Mouse (Mus musculus) CD4-positive, CD25-positive, alpha-beta regulatory T cell, adult 2 months (primary cell): ENCODE data around the gene St8sia1.

Experiments used
- DNase-seq: peaks from one replicate; pipeline ENCODE4 v3.0.0-alpha.2; 2012; ENCODE audit warnings: low read depth, low spot score

St8sia1 gene

GRCm38 (mm10) chr6:142944470-142944869, 19.8 kb downstream of the St8sia1 start:
- no peak for DNase-seq

DNA sequence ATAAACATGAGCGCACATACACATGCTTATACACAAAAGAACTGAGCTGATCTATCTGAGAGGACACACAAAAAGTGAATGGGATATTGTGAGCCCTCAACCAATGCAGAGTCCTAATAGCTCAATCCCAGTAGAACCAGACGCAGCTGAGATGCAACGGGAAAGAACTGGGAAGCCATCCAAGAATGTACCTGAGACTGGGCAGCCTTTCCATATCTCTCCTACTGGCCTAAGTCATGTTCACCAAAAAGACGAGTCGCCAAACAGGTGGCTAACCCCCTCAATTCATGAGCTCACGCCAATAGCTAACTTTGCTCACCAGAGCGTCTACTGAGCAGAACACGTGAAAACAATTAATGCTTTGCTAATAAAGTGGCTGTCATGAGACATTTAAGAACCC, 20.8 kb downstream of the St8sia1 start:
- DNase-seq = no peak

DNA sequence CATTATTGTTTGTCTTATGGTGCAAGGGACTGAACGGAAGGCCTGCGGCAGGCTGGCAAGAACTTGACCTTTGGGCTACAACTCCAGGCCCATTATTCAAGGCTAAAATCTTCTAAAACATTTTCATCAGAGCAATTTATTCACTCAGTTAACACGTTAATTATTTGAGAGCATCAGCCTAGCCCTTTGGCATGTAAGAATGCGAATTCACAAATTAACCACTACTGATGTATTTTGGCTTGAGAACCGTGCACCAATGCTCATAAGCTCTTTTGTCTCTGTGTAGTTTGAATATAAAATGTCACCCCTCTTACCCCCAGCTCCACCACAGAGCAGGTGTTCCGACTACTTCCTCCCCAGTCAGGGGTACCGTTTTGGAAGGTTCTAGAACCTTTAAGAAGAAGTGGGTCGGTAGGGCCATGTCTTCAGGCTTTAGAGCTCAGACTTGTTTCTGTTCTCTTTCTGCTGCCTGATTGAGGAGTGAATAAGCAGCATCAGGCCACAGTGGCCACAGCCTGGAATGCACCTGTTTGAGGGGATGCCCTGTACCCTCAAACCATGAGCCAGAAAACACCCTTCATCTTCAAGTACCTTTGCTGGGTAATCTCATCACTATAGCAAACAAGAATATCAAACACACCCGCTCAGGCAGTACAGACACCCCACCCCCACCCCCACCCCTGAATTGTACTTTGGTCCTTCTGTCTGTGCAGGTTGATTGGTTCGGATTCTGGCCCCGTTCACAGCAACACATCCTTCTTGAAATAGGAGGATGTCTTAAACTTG, 22.5 kb downstream of the St8sia1 start:
- DNase-seq = peak; percentile 62

DNA sequence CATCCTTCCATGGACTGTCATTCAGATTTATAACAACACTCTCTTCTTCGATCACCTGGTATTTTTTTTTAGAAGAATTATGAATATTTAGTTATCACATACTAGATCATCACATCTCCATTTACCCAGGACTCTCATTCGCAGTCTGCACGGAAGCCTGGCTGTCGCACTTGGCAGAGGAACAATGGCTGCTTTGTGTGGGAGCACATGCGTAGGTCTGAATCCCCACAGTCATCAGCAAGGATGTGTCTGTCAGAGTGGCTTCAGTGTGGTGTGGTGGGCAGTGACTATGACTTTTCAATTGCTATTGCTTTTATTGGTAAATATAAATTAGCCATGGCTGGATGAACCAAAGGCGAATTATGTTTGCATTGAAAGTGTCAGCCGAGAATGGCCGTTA, 23.2 kb downstream of the St8sia1 start:
- no peak for DNase-seq

GRCm38 (mm10) chr6:142938549-142939345, 25.5 kb downstream of the St8sia1 start:
- DNase-seq = no peak

DNA sequence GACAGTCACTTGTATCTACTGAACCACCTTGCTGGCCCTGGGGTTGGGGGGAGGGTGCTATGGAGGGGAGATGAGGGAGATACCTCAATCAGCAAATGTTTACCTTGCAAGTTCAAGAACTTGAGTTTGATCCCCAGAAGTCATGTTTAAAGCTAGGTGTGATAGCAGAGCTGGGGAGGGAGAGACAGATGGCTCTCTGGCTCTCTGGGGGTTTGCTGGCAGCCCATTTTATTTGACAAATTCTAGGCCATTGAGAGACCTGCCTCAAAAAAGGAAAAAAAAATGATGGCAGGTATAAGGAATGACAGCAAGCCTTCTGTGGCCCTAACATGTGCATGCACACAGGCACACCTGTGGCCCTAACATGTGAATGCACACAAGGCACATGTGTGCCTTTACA, 26.2 kb downstream of the St8sia1 start:
- no peak for DNase-seq

GRCm38 (mm10) chr6:142932582-142932981, 31.7 kb downstream of the St8sia1 start:
- DNase-seq = peak; percentile 38

GRCm38 (mm10) chr6:142932144-142932543, 32.1 kb downstream of the St8sia1 start:
- DNase-seq = peak; percentile 37

DNA sequence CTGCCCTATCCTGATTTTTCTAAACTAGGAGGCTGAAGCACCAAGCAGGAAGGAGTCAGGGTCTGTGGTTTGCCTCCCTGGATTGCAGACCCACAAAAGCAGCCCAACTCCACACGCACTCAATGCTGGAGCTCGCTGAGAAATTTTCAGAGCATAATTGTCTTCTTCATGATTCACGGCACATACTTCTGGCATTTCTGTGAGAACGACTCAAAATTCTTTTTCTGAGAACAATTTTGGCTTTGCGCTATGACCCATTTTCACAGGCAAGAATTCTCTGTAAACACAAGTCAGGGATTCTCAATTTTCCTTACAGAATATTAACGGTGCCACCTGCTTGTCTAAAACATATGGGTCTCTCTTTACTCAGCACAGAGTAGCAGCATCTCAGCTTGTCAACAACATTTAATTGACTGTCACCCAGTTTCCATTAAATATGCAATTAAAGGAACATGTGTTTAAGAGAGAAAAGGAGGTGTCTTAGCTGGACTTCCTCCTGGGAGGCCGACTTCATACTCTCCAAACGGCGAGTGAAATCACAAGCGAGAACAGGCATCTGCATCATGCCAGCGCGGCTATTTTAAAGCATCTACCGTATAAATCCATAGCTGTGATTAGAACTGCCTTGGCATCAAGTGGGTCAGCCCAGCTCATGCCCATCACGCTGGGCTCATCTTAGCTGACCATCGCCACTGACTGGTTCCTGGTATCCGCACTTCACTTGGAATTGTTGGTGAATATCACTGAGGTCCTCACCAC, 35.5 kb downstream of the St8sia1 start:
- DNase-seq = no peak

DNA sequence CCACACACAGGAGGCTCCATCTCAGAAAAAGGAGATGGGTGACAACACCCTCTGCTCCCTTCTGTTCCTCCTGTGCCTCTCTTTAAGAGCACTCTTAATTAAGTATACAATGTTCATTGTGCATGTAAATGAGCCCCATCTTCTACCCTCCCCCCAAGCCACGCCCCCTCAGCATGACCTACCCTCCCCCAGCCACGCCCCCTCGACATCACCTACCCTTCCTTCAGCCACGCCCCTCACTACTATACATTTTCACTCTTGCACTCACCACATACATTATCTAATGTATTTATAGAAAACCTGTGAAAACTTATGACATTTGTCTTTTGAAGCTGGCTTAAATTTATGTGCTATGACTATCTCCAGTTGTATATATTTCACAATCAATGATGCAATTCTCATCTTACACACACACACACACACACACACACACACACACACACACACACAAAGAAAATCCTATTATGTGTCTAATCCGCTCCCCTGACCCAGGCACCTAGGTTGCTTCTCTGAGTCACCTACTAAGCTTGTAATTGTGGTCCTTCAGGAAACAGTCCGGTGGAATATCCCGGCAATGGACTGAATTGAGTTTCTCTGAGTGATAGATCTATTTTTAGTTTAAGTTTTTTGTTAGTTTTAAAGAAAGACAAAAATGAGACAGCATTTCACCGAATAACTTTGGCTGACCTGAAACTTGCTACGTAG, 37.2 kb downstream of the St8sia1 start:
- DNase-seq = peak; percentile 32

- no peak for DNase-seq
Measured at GRCm38 (mm10) chr6:142925921-142926320, 38.3 kb downstream of the St8sia1 start.

- DNase-seq = peak; percentile 22
Measured at GRCm38 (mm10) chr6:142925374-142925773, 38.9 kb downstream of the St8sia1 start.

- DNase-seq = no peak
Measured at GRCm38 (mm10) chr6:142920901-142921300, 43.4 kb downstream of the St8sia1 start.

DNA sequence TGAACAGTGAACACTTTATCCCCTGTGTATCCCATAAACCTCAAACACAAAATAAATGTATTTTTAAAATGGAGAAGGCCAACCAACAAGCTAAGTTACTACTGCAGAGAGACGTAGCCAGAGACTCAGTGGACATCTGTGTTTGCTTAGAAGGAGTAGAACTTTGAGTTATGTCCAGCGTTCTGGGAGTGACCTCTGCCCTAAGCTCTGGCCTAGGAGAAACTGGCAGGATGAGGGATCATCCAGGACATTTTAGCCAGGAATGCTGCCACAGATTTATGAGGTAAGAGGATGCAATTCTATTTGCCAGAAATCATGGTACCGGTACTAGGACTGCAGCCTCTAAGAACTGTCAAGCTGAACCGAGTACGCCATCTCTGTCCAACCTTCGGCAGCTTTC, 45.6 kb downstream of the St8sia1 start:
- DNase-seq = no peak

DNA sequence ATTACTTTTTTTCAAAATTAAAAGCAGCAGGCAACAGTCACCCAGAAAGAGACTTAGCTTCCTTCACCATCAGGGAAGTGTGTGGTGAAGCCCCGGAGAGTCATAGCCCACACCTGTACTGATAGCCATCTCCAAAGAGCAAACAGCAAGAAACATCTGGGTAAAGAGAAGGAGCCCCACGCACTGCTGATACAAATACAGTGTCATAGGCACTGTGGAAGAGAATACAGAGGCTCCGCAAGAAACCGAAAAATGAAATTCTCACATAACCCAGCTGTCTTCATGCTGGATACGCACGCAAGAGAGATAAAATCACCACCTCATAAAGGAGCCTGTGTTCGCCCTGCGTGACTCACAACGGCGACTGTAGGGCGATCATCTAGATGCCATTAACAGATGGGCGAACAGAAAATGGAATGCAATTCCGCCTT, 46.8 kb downstream of the St8sia1 start:
- DNase-seq = peak; percentile 82

GRCm38 (mm10) chr6:142916271-142916941, 47.8 kb downstream of the St8sia1 start:
- DNase-seq = peak; percentile 46

DNA sequence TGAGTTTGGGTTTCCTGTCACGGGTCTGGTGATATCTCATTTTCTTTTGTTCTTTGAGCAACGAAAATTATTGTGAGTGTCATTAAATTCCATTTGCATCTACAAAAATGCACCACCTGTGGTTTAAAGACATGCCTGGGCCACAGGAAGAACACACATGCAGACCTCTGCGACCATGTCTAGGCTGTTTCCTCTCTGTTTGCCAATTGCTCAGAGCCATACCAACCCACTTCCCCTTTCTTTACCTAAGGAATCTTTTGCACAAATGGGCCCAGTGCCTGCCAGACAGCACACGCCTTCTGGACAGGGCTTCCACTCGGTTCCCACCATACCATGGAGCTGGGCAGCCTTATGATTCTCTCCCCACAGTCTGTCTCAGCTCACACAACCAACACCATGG, 48.8 kb downstream of the St8sia1 start:
- peak; percentile 77 for DNase-seq

DNA sequence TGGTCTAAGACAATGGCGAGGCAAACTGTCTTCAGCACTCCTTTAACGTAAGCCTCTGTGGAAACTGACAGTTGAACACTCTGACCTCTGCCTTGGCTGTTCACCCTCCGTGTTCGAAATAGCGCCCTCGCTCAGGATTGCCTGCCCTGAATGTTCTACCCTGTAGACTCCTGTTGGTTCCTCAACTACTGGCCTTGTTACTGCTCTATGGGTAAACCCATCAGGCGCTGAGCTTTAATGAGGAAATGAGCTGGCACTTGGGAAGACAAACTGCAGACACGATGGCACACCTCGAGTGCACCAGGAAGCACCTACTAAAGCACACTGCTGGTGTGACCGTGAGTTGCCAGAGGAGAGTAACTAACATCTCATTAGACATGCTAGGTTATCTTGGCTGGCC, 49.6 kb downstream of the St8sia1 start:
- peak; percentile 36 for DNase-seq

DNA sequence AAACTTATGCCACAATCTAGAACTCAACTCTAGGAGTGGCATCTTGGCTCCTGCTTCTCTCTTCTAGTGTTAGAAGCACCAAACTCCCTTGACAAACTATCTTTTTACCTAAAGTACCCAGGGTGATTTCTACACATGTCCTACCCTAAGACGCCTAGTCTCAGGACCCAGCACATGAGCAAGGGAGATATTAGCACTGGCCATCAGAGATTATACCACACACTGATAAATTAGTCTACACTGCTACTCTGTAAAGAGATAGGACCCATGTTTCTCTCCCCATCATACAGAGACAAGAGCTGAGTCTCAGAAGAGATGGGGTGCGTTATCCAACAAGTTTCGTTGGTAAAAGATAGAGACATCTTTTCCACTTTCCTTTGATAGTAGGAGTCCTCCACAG, 53.0 kb downstream of the St8sia1 start:
- no peak for DNase-seq

GRCm38 (mm10) chr6:142910721-142911120, 53.5 kb downstream of the St8sia1 start:
- no peak for DNase-seq

GRCm38 (mm10) chr6:142909771-142910105, 54.5 kb downstream of the St8sia1 start:
- no peak for DNase-seq
